Mouse (Mus musculus) hindbrain, postnatal 0 days (tissue): Measurements from ENCODE around the gene Mical3. TPM values are rescaled to one million over a fixed set of nuclear protein-coding genes. Genes with fewer than 3 reads are reported as not detected.

Experiments used
- ATAC-seq: fragments of 200-750 bp; cut with Nextera tagmentation; 2 replicates; pipeline ENCODE4 v1.8.0; 2017; ENCODE audit warnings: mild to moderate bottlenecking, moderate TSS enrichment, moderate library complexity
- DNase-seq: peaks from one replicate; pipeline ENCODE4 v3.0.0-alpha.2; 2015; ENCODE audit warnings: low spot score
- H3K27ac ChIP-seq: fragments of 300-500 bp; sonication (generic); 2 replicates; pipeline ENCODE4 v1.5.1; 2014; ENCODE audit warnings: mild to moderate bottlenecking
- H3K27me3 ChIP-seq: fragments of 300-500 bp; sonication (generic); 2 replicates; pipeline ENCODE4 v1.6.1; 2014; ENCODE audit warnings: low read length, mixed read lengths; ENCODE audit not compliant: insufficient read depth
- H3K36me3 ChIP-seq: fragments of 300-500 bp; sonication (generic); 2 replicates; pipeline ENCODE4 v1.6.1; 2014; ENCODE audit warnings: low read length, mixed read lengths; ENCODE audit not compliant: insufficient read depth
- H3K4me1 ChIP-seq: fragments of 300-500 bp; sonication (generic); 2 replicates; pipeline ENCODE4 v1.6.1; 2014; ENCODE audit warnings: antibody characterized with exemption, low read length, mixed read lengths; ENCODE audit not compliant: insufficient read depth
- H3K4me2 ChIP-seq: fragments of 300-500 bp; sonication (generic); 2 replicates; pipeline ENCODE4 v1.6.1; 2014; ENCODE audit warnings: low read depth, mild to moderate bottlenecking, low read length, moderate library complexity, mixed read lengths
- H3K4me3 ChIP-seq: fragments of 300-500 bp; sonication (generic); 2 replicates; pipeline ENCODE4 v1.5.1; 2014; ENCODE audit warnings: low read length
- H3K9ac ChIP-seq: fragments of 300-500 bp; sonication (generic); replicated peaks from 2 replicates; pipeline ENCODE4 v1.6.1; 2014; ENCODE audit warnings: mild to moderate bottlenecking, low read length, moderate library complexity, mixed read lengths
- H3K9me3 ChIP-seq: fragments of 300-500 bp; sonication (generic); 2 replicates; pipeline ENCODE4 v1.6.1; 2016; ENCODE audit warnings: low read length, mixed read lengths
- CTCF ChIP-seq: IDR thresholded peaks from 2 replicates; pipeline ENCODE4 v1.5.1; 2016; ENCODE audit warnings: antibody characterized with exemption, control low read depth, low read depth
- WGBS: fragments of 180-500 bp; shearing (Covaris S2); extraction: QIAGEN DNeasy Blood & Tissue Kit; methylation state at CpG from one replicate; pipeline ENCODE4 v1.1.7; 2014; 5-methylcytosine and 5-hydroxymethylcytosine counted together
- polyA plus RNA-seq: library from polyadenylated mRNA; unstranded; fragments of >200 nt; fragmentation: Nextera tagmentation; extraction: Ambion mirVana; gene quantifications from 2 replicates; pipeline ENCODE4 v1.2.1, GENCODE M21; 2015
- total RNA-seq: library from RNA; depleted of rRNA; stranded (reverse); fragments of >200 nt; gene quantifications from 2 replicates; pipeline ENCODE4 v1.2.3, GENCODE M21; 2014; rRNA removed

Mical3 gene
- 60.2 and 66.9 TPM in 2 replicates for total RNA-seq
- polyA plus RNA-seq: 19.3 and 19.8 TPM in 2 replicates

GRCm38 (mm10) chr6:121130773-121131172 lies at the start of gene Mical3:
Gene Mical3, minus strand, starts transcription at chr6:121130999.
- under 1% methylated on average over 17 of the region's 17 CpGs for WGBS
- peak; percentile 53 for TF ChIP-seq CTCF
- peak within 1 kb of the TSS; percentile 88 for H3K27ac ChIP-seq
- H3K4me1 ChIP-seq: 0 out of 2 replicates have a peak, but pooled peaks cover 3% of the 10 kb centered on the region
- peak; percentile 76 for ATAC-seq
- H3K9me3 ChIP-seq: no peaks in the 10 kb centered on the region
- no peaks in the 10 kb centered on the region for H3K36me3 ChIP-seq
- H3K4me3 ChIP-seq: peak within 1 kb of the TSS; percentile 40
- peak within 1 kb of the TSS; percentile 57 for H3K9ac ChIP-seq
- peak; percentile 88 for DNase-seq
- no peaks in the 10 kb centered on the region for H3K27me3 ChIP-seq
- H3K4me2 ChIP-seq: peak within 1 kb of the TSS; percentile 68

- no peaks in the 10 kb centered on the region for H3K36me3 ChIP-seq
- no peak overlapping the region for H3K9ac ChIP-seq
- H3K4me3 ChIP-seq: no peak overlapping the region
- H3K9me3 ChIP-seq: no peaks in the 10 kb centered on the region
- no peaks in the 10 kb centered on the region for H3K27me3 ChIP-seq
- no peak overlapping the region for H3K4me2 ChIP-seq
- H3K27ac ChIP-seq: no peak overlapping the region
- H3K4me1 ChIP-seq: no peaks in the 10 kb centered on the region; the same call in 1 of the 2 replicates
- WGBS: 73% methylated on average over 7 of the region's 7 CpGs
- no peak for DNase-seq
- ATAC-seq: no peak
- TF ChIP-seq CTCF: no peak
Observed at GRCm38 (mm10) chr6:121179846-121180245, 49.0 kb upstream of the Mical3 start.

GRCm38 (mm10) chr6:121178700-121179358 lies 48.0 kb upstream of the Mical3 start:
- TF ChIP-seq CTCF: peak; percentile 76
- Histone ChIP-seq H3K27me3 (no peaks in the 10 kb centered on the region), H3K9ac (no peak overlapping the region), H3K9me3 (no peaks in the 10 kb centered on the region), H3K36me3 (no peaks in the 10 kb centered on the region), H3K27ac (no peak overlapping the region), H3K4me3 (no peak overlapping the region), H3K4me1 (no peaks in the 10 kb centered on the region; the same call in 1 of the 2 replicates), H3K4me2 (no peak overlapping the region)
- 59% methylated on average over 7 of the region's 7 CpGs for whole genome bisulfite sequencing
- ATAC-seq (0 out of 2 replicates have a peak, but pooled peaks have one; percentile 15), DNase-seq (peak; percentile 85)

GRCm38 (mm10) chr6:121177118-121177708 lies 46.4 kb upstream of the Mical3 start:
- no peaks in the 10 kb centered on the region for H3K27me3 ChIP-seq
- WGBS: 75% methylated on average over 7 of the region's 7 CpGs
- no peak for DNase-seq

GRCm38 (mm10) chr6:121176731-121177098 lies 45.9 kb upstream of the Mical3 start:
- TF ChIP-seq CTCF: no peak
- ATAC-seq: no peak

More at GRCm38 (mm10) chr6:121177118-121177708, 46.4 kb upstream of the Mical3 start:
- TF ChIP-seq CTCF: no peak
- Histone ChIP-seq H3K9me3 (no peaks in the 10 kb centered on the region), H3K36me3 (no peaks in the 10 kb centered on the region), H3K9ac (no peak overlapping the region), H3K4me1 (no peaks in the 10 kb centered on the region), H3K27ac (no peak overlapping the region), H3K4me3 (no peak overlapping the region), H3K4me2 (no peak overlapping the region)
- ATAC-seq: no peak

GRCm38 (mm10) chr6:121176011-121176730 lies 45.4 kb upstream of the Mical3 start:
- H3K27me3 ChIP-seq: no peaks in the 10 kb centered on the region
- DNase-seq (no peak), ATAC-seq (peak; percentile 33; the same call in 1 of the 2 replicates)
- 48% methylated on average over 14 of the region's 14 CpGs for WGBS
- no peaks in the 10 kb centered on the region for H3K9me3 ChIP-seq
- no peak overlapping the region for H3K4me2 ChIP-seq
- no peak overlapping the region for H3K4me3 ChIP-seq
- no peaks in the 10 kb centered on the region for H3K36me3 ChIP-seq
- H3K9ac ChIP-seq: no peak overlapping the region
- TF ChIP-seq CTCF: no peak
- no peak overlapping the region for H3K27ac ChIP-seq
- H3K4me1 ChIP-seq: no peaks in the 10 kb centered on the region

More at GRCm38 (mm10) chr6:121176731-121177098, 45.9 kb upstream of the Mical3 start:
- no peaks in the 10 kb centered on the region for H3K4me1 ChIP-seq
- H3K36me3 ChIP-seq: no peaks in the 10 kb centered on the region
- H3K9me3 ChIP-seq: no peaks in the 10 kb centered on the region
- no peak overlapping the region for H3K9ac ChIP-seq
- no peaks in the 10 kb centered on the region for H3K27me3 ChIP-seq
- WGBS: 72% methylated on average over 4 of the region's 4 CpGs
- DNase-seq: no peak
- no peak overlapping the region for H3K4me2 ChIP-seq
- H3K27ac ChIP-seq: no peak overlapping the region
- H3K4me3 ChIP-seq: no peak overlapping the region
